21 mouse cellular contexts compared by ENCODE assay signal in the genomic region with DNA sequence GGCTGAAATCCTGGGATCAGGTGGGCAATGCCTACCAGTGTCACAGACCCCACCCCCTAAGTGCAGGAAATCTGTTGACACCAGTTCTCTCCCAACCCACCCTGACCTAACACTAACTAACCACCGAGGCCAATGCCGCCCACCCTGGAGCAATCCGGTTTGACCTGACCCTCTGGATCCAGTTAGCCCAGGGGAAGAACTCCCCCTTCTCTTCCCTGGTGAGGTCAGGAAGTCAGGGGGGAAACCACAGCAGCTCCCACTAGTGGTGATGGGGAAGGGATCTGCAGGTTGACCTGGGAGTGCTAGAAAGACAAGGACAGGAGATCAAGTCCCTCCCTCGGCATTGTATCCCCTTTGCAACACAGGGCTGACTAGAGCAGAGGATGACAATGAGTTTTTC. TPM values are rescaled to one million over a fixed set of nuclear protein-coding genes. Genes with fewer than 3 reads are reported as not detected.
DNase-seq lines count a peak whose midpoint lies in the region; ATAC-seq and TF ChIP-seq lines count a peak whose summit lies in the region.
"Had no signal": no experiment of that assay in that cellular context is flagged by ENCODE, and none has a peak within 500 bp of the region (broad histone marks: within the 10 kb centered on the region; RNA-seq: fewer than 3 reads in every experiment).

No protein-coding gene starts in this region.

- TF ChIP-seq RAD21 in MEL (IDR thresholded peaks at IDR 0.05; ENCODE audit: low read depth, low read length) = no peak

- H3K4me1 ChIP-seq in heart, adult 2 months (ENCODE audit: control insufficient read depth, insufficient read depth, low read length) = no peaks in the 10 kb centered on the region
- peaks cover 57% of the 10 kb centered on the region for H3K4me1 ChIP-seq in megakaryocyte, embryonic 14.5 days
- H3K4me1 ChIP-seq in ES-Bruce4 (ENCODE audit: control insufficient read depth, insufficient read depth, low read length) (peaks cover 10% of the 10 kb centered on the region), MEL (ENCODE audit: control insufficient read depth in 1 of 2, insufficient read depth in 2 of 2, low read length in 2 of 2) (no peaks in the 10 kb centered on the region)

- no peak for DNase-seq in heart, adult 2 months
- no peak for DNase-seq in heart, postnatal 25 days (ENCODE audit: low spot score)
- no peak for DNase-seq in MEL (ENCODE audit: low read depth, low spot score)
- DNase-seq: adrenal gland, adult 2 months; cerebellum, adult 9-11 months; kidney, adult 8-10 months; thymus, postnatal 25 days had no signal

- WGBS in heart, adult 2 months = 52% methylated on average over 4 of the region's 4 CpGs

- no peak for TF ChIP-seq EP300 in heart, adult 2 months (IDR thresholded peaks at IDR 0.05; ENCODE audit: insufficient read depth, low read depth, low read length)
- 0 out of 2 replicates have a peak, but pooled peaks have one; percentile 2 for TF ChIP-seq EP300 in ES-Bruce4 (IDR thresholded peaks at IDR 0.05; ENCODE audit: insufficient read depth, low read depth, low read length)
- TF ChIP-seq EP300 in MEL (IDR thresholded peaks at IDR 0.05; ENCODE audit: low read depth in 1 of 2, low read length in 2 of 2) = no peak

- no peak overlapping the region for H3K9ac ChIP-seq in heart, adult 2 months (ENCODE audit: low read depth, low read length)
- H3K9ac ChIP-seq in ES-Bruce4 (ENCODE audit: low read depth, poor library complexity, severe bottlenecking) (no peak overlapping the region), MEL (ENCODE audit: control insufficient read depth, low read depth, low read length, poor library complexity, severe bottlenecking) (no peak overlapping the region)
- H3K9ac ChIP-seq: heart, embryonic 15.5 days had no signal

- TF ChIP-seq CTCF in heart, adult 2 months (IDR thresholded peaks at IDR 0.05) = 0 out of 2 replicates have a peak, but pooled peaks have one; percentile 15
- TF ChIP-seq CTCF in ES-Bruce4 (IDR thresholded peaks at IDR 0.05; ENCODE audit: low read depth, low read length) (peak; percentile 59), MEL (IDR thresholded peaks at IDR 0.05 in 2 of 3, conservative IDR thresholded peaks at IDR 0.05 in 1 of 3; ENCODE audit: control insufficient read depth in 1 of 3, insufficient read depth in 1 of 3, low read depth in 2 of 3, low read length in 3 of 3, poor library complexity in 1 of 3, severe bottlenecking in 1 of 3) (peak; percentile 8 to 29 (median 29); a peak in 3 of 6 replicates)

- no peaks in the 10 kb centered on the region for H3K79me2 ChIP-seq in heart, adult 2 months (replicated peaks; ENCODE audit: control insufficient read depth, insufficient read depth, low read length)
- H3K79me2 ChIP-seq in MEL (ENCODE audit: control insufficient read depth, insufficient read depth, low read length, poor library complexity) = no peaks in the 10 kb centered on the region

- intact Hi-C loops in heart, adult 2 months (cut with DNase I) = loop anchor here (1.0 to 5.0 kb wide), 3 partner anchors 37 to 332 kb away; partner anchors contain the start of genes Psmd13 and Sirt3
- intact Hi-C loops in heart, postnatal 25 days (cut with DNase I) = loop anchor here (1.0 to 5.0 kb wide), 3 partner anchors 58 to 332 kb away; no protein-coding TSS in a partner anchor

- H3K27ac ChIP-seq in heart, adult 2 months = no peak overlapping the region
- H3K27ac ChIP-seq in ES-Bruce4 (ENCODE audit: insufficient read depth, low read length) = no peak overlapping the region
- H3K27ac ChIP-seq in MEL (ENCODE audit: control insufficient read depth, low read depth, low read length) = no peak overlapping the region
- H3K27ac ChIP-seq: heart, embryonic 15.5 days; macrophage had no signal

- no peak for ATAC-seq in megakaryocyte, adult 5-6 weeks (ENCODE audit: poor library complexity, severe bottlenecking)
- no peak for ATAC-seq in activated CD4-positive, CD25-positive, alpha-beta regulatory T cell, adult 4 months

- no peaks in the 10 kb centered on the region; the same call in 1 of the 2 replicates for H3K27me3 ChIP-seq in heart, adult 2 months (ENCODE audit: control insufficient read depth, insufficient read depth, low read length)
- H3K27me3 ChIP-seq in megakaryocyte, embryonic 14.5 days (replicated peaks) = peaks cover 40% of the 10 kb centered on the region
- H3K27me3 ChIP-seq in ES-Bruce4 (ENCODE audit: control insufficient read depth, insufficient read depth, low read length, poor library complexity, severe bottlenecking) = no peaks in the 10 kb centered on the region
- H3K27me3 ChIP-seq in MEL (ENCODE audit: control insufficient read depth in 1 of 2, insufficient read depth in 2 of 2, low read length in 2 of 2) = no peaks in the 10 kb centered on the region; a peak in 1 of 4 replicates

- no peak overlapping the region for H3K4me3 ChIP-seq in heart, adult 2 months
- peak overlapping the region; percentile 15 for H3K4me3 ChIP-seq in megakaryocyte, embryonic 14.5 days (replicated peaks)
- H3K4me3 ChIP-seq in ES-Bruce4 (ENCODE audit: low read depth, low read length) = no peak overlapping the region
- H3K4me3 ChIP-seq in MEL (ENCODE audit: control insufficient read depth in 1 of 2, insufficient read depth in 1 of 2, low read depth in 2 of 2, low read length in 2 of 2) = no peak overlapping the region
- H3K4me3 ChIP-seq: heart, embryonic 15.5 days had no signal

- no peaks in the 10 kb centered on the region for H3K9me3 ChIP-seq in megakaryocyte, embryonic 14.5 days
- H3K9me3 ChIP-seq in ES-Bruce4 (replicated peaks; ENCODE audit: control insufficient read depth, insufficient read depth, low read length, poor library complexity, severe bottlenecking) (no peaks in the 10 kb centered on the region), MEL (replicated peaks; ENCODE audit: insufficient read depth, low read length) (no peaks in the 10 kb centered on the region)
- H3K9me3 ChIP-seq: G1E; heart, embryonic 15.5 days had no signal

- H3K36me3 ChIP-seq in heart, adult 2 months (ENCODE audit: control insufficient read depth, insufficient read depth, low read length) = no peaks in the 10 kb centered on the region
- peaks cover 7% of the 10 kb centered on the region for H3K36me3 ChIP-seq in megakaryocyte, embryonic 14.5 days (replicated peaks; ENCODE audit: low read length)
- H3K36me3 ChIP-seq in ES-Bruce4 (ENCODE audit: control insufficient read depth, insufficient read depth, low read length, poor library complexity, severe bottlenecking) = no peaks in the 10 kb centered on the region
- no peaks in the 10 kb centered on the region for H3K36me3 ChIP-seq in MEL (ENCODE audit: control insufficient read depth in 1 of 2, insufficient read depth in 2 of 2, low read length in 2 of 2)
- H3K36me3 ChIP-seq: heart, embryonic 15.5 days had no signal

- TF ChIP-seq POLR2A in heart, adult 2 months (IDR thresholded peaks at IDR 0.05; ENCODE audit: insufficient read depth, low read depth, low read length) = no peak
- no peak for TF ChIP-seq POLR2A in ES-Bruce4 (IDR thresholded peaks at IDR 0.05; ENCODE audit: insufficient read depth, low read length)
- TF ChIP-seq POLR2A in MEL (IDR thresholded peaks at IDR 0.05; ENCODE audit: control insufficient read depth in 1 of 2, insufficient read depth in 1 of 2, low read depth in 1 of 2, low read length in 2 of 2, poor library complexity in 1 of 2) = no peak

RNA-seq across cellular contexts. Expression of gene Scgb1c1, which starts 0.3 kb away (rescaled TPM):
- total RNA-seq in heart, adult 2 months (2021) = 10 to 100 TPM; 22.6 to 27.5 TPM
- polyA plus RNA-seq in heart, adult 2 months (2012; rRNA removed) = 54.5 and 56.6 TPM in 2 replicates
- 10 to 100 TPM; 10.8 to 14.5 TPM for total RNA-seq in heart, postnatal 25 days (2021)
- 1.1 TPM in 1 of 2 replicates, not detected in the other for polyA plus RNA-seq in megakaryocyte, embryonic 14.5 days (2012; ENCODE audit: insufficient read depth, low replicate concordance)
- total RNA-seq in megakaryocyte, adult 5-6 weeks (2015) = not detected in 2 replicates
- not detected in 2 replicates for total RNA-seq in megakaryocyte, adult 5-6 weeks (2017)
- polyA plus RNA-seq in ES-Bruce4 (2011; ENCODE audit: insufficient read depth, insufficient read length, low read depth, missing spikeins) (not detected in 2 replicates), MEL (2012; ENCODE audit: insufficient read depth in 1 of 2, insufficient read length in 2 of 2, low read depth in 1 of 2, low replicate concordance in 2 of 2, missing spikeins in 1 of 2) (not detected)
- not detected in 2 replicates for total RNA-seq in MEL (2012; rRNA removed)
- not detected for polyA plus RNA-seq in activated CD4-positive, CD25-positive, alpha-beta regulatory T cell, adult 4 months (2017; shearing (Covaris generic))
- total RNA-seq: adrenal gland, adult 2 months; G1E; gastrocnemius, adult 8-10 months; hematopoietic stem cell, adult 5-6 weeks; left cerebral cortex, adult 18-20 months; left cerebral cortex, postnatal 36 days had no signal
- polyA plus RNA-seq: adrenal gland, adult 2 months; G1E; heart, embryonic 15.5 days; liver, embryonic 11.5 days; macrophage had no signal

RNA-seq across cellular contexts. Expression of gene Odf3, which starts 1.9 kb away (rescaled TPM):
- total RNA-seq in heart, adult 2 months (2021) = not detected
- 0.25 and 0.38 TPM in 2 replicates for polyA plus RNA-seq in heart, adult 2 months (2012; rRNA removed)
- total RNA-seq in heart, postnatal 25 days (2021) = not detected
- 0.13 TPM in 1 of 2 replicates, not detected in the other for polyA plus RNA-seq in megakaryocyte, embryonic 14.5 days (2012; ENCODE audit: insufficient read depth, low replicate concordance)
- total RNA-seq in megakaryocyte, adult 5-6 weeks (2015) = not detected in 2 replicates
- not detected in 2 replicates for total RNA-seq in megakaryocyte, adult 5-6 weeks (2017)
- polyA plus RNA-seq in ES-Bruce4 (2011; ENCODE audit: insufficient read depth, insufficient read length, low read depth, missing spikeins) (not detected in 2 replicates), MEL (2012; ENCODE audit: insufficient read depth in 1 of 2, insufficient read length in 2 of 2, low read depth in 1 of 2, low replicate concordance in 2 of 2, missing spikeins in 1 of 2) (not detected)
- not detected in 2 replicates for total RNA-seq in MEL (2012; rRNA removed)
- polyA plus RNA-seq in activated CD4-positive, CD25-positive, alpha-beta regulatory T cell, adult 4 months (2017; shearing (Covaris generic)) = not detected
- total RNA-seq: gastrocnemius, adult 8-10 months; heart, adult 18-20 months; hematopoietic stem cell, adult 5-6 weeks; left cerebral cortex, adult 18-20 months; left cerebral cortex, postnatal 36 days had no signal
- polyA plus RNA-seq: embryonic facial prominence, embryonic 14.5 days; G1E; heart, embryonic 15.5 days; liver, embryonic 11.5 days; macrophage had no signal

RNA-seq across cellular contexts. Expression of gene Gm45785, which starts 10.4 kb away (rescaled TPM):
- not detected for total RNA-seq in heart, adult 2 months (2021)
- not detected in 2 replicates for polyA plus RNA-seq in heart, adult 2 months (2012; rRNA removed)
- not detected for total RNA-seq in heart, postnatal 25 days (2021)
- polyA plus RNA-seq in megakaryocyte, embryonic 14.5 days (2012; ENCODE audit: insufficient read depth, low replicate concordance) = not detected in 2 replicates
- total RNA-seq in megakaryocyte, adult 5-6 weeks (2015) = not detected in 2 replicates
- total RNA-seq in megakaryocyte, adult 5-6 weeks (2017) = not detected in 2 replicates
- polyA plus RNA-seq in ES-Bruce4 (2011; ENCODE audit: insufficient read depth, insufficient read length, low read depth, missing spikeins) (not detected in 2 replicates), MEL (2012; ENCODE audit: insufficient read depth in 1 of 2, insufficient read length in 2 of 2, low read depth in 1 of 2, low replicate concordance in 2 of 2, missing spikeins in 1 of 2) (not detected)
- not detected in 2 replicates for total RNA-seq in MEL (2012; rRNA removed)
- polyA plus RNA-seq in activated CD4-positive, CD25-positive, alpha-beta regulatory T cell, adult 4 months (2017; shearing (Covaris generic)) = not detected
- total RNA-seq: adrenal gland, adult 2 months; gastrocnemius, adult 8-10 months; heart, adult 18-20 months had no signal
- polyA plus RNA-seq: embryonic facial prominence, embryonic 14.5 days; heart, embryonic 15.5 days; liver, embryonic 11.5 days; macrophage had no signal

RNA-seq across cellular contexts. Expression of gene Urah, which starts 10.9 kb away (rescaled TPM):
- 1 to 10 TPM; 1.1 to 1.4 TPM for total RNA-seq in heart, adult 2 months (2021)
- polyA plus RNA-seq in heart, adult 2 months (2012; rRNA removed) = 0.85 and 2.2 TPM in 2 replicates
- under 1 TPM; 0.39 to 0.83 TPM for total RNA-seq in heart, postnatal 25 days (2021)
- not detected in 2 replicates for polyA plus RNA-seq in megakaryocyte, embryonic 14.5 days (2012; ENCODE audit: insufficient read depth, low replicate concordance)
- total RNA-seq in megakaryocyte, adult 5-6 weeks (2015) = not detected in 2 replicates
- not detected in 2 replicates for total RNA-seq in megakaryocyte, adult 5-6 weeks (2017)
- polyA plus RNA-seq in ES-Bruce4 (2011; ENCODE audit: insufficient read depth, insufficient read length, low read depth, missing spikeins) (13.1 and 15.2 TPM in 2 replicates), MEL (2012; ENCODE audit: insufficient read depth in 1 of 2, insufficient read length in 2 of 2, low read depth in 1 of 2, low replicate concordance in 2 of 2, missing spikeins in 1 of 2) (not detected)
- total RNA-seq in MEL (2012; rRNA removed) = not detected in 2 replicates
- polyA plus RNA-seq in activated CD4-positive, CD25-positive, alpha-beta regulatory T cell, adult 4 months (2017; shearing (Covaris generic)) = not detected
- total RNA-seq: G1E; gastrocnemius, adult 8-10 months; hematopoietic stem cell, adult 5-6 weeks had no signal
- polyA plus RNA-seq: G1E, macrophage had no signal

RNA-seq across cellular contexts. Expression of gene Ric8a, which starts 11.1 kb away (rescaled TPM):
- 10 to 100 TPM; 20.1 to 23.6 TPM for total RNA-seq in heart, adult 2 months (2021)
- polyA plus RNA-seq in heart, adult 2 months (2012; rRNA removed) = 37.6 and 42.8 TPM in 2 replicates
- total RNA-seq in heart, postnatal 25 days (2021) = 10 to 100 TPM; 20.1 to 21.8 TPM
- polyA plus RNA-seq in megakaryocyte, embryonic 14.5 days (2012; ENCODE audit: insufficient read depth, low replicate concordance) = 57.2 and 112 TPM in 2 replicates
- 41.7 and 44.7 TPM in 2 replicates for total RNA-seq in megakaryocyte, adult 5-6 weeks (2015)
- 29.7 and 30.4 TPM in 2 replicates for total RNA-seq in megakaryocyte, adult 5-6 weeks (2017)
- polyA plus RNA-seq in ES-Bruce4 (2011; ENCODE audit: insufficient read depth, insufficient read length, low read depth, missing spikeins) (23.3 and 26.3 TPM in 2 replicates), MEL (2012; ENCODE audit: insufficient read depth in 1 of 2, insufficient read length in 2 of 2, low read depth in 1 of 2, low replicate concordance in 2 of 2, missing spikeins in 1 of 2) (10 to 100 TPM in 1 of 2 experiments, not detected in 1; 63.4 TPM)
- 44.5 and 52.3 TPM in 2 replicates for total RNA-seq in MEL (2012; rRNA removed)
- 10 to 100 TPM; 51.6 to 57.0 TPM for polyA plus RNA-seq in activated CD4-positive, CD25-positive, alpha-beta regulatory T cell, adult 4 months (2017; shearing (Covaris generic))

Comparison
In these comparisons a context has a peak if more than half of its experiments do, and no peak if none do; other contexts are left out.
1. RNA of gene Scgb1c1, which starts 0.3 kb away (polyA plus RNA-seq): 54.5 to 56.6 TPM in heart, adult 2 months; 1.1 TPM in megakaryocyte, embryonic 14.5 days, not detected in ES-Bruce4, not detected in MEL and not detected in activated CD4-positive, CD25-positive, alpha-beta regulatory T cell, adult 4 months; every median in the first group is over 10 times any median in the second.
2. Peak in every context shown above with its lines, with median percentiles within 50 percentile points of each other: CTCF ChIP-seq.